Comparison of ENCODE assay signal across 1 mouse cellular context in genomic region chr17:24638840-24639239, GRCm38 (mm10).
TF ChIP-seq lines count a peak whose summit lies in the region.

No protein-coding gene starts in this region.

TF ChIP-seq in ES-E14, 5 proteins besides CTCF, POLR2A, EP300 and RAD21 (continued from another document):
- TF ChIP-seq HCFC1 (IDR thresholded peaks at IDR 0.05; ENCODE audit: borderline replicate concordance, insufficient read depth, low read length) (no peak), ZC3H11A (IDR thresholded peaks at IDR 0.05; ENCODE audit: borderline replicate concordance, low read depth, low read length) (no peak)
